Mouse (Mus musculus) thymus, postnatal 4 days (tissue): ENCODE measurements around the gene Ifi35.
"Not testable (repeated sequence)": the region's sequence is repeated elsewhere in the genome, so short reads cannot be mapped to it uniquely, and the experiment has no call there.

Experiments
- DNase-seq: peaks from one replicate; pipeline ENCODE4 v3.0.0; 2021

The Ifi35 gene

GRCm38 (mm10) chr11:101448274-101448746, at the start of gene Ifi35:
Gene Ifi35, plus strand, starts transcription at chr11:101448407.
- DNase-seq = peak; percentile 72

GRCm38 (mm10) chr11:101415306-101415705, 32.9 kb upstream of the Ifi35 start:
- no peak for DNase-seq

GRCm38 (mm10) chr11:101416433-101417100, 31.6 kb upstream of the Ifi35 start:
- peak; percentile 30 for DNase-seq

GRCm38 (mm10) chr11:101417101-101417855, 30.9 kb upstream of the Ifi35 start, which contains the start of gene Aarsd1:
Gene Aarsd1, minus strand, starts transcription at chr11:101417615.
- peak; percentile 97 for DNase-seq

- no peak for DNase-seq
Measured at GRCm38 (mm10) chr11:101418991-101419390, 29.2 kb upstream of the Ifi35 start.

GRCm38 (mm10) chr11:101419610-101420009, 28.6 kb upstream of the Ifi35 start:
- peak; percentile 30 for DNase-seq

GRCm38 (mm10) chr11:101420148-101420547, 28.1 kb upstream of the Ifi35 start:
- no peak for DNase-seq

- no peak for DNase-seq
Measured at GRCm38 (mm10) chr11:101424105-101424851, 23.9 kb upstream of the Ifi35 start, which contains the start of gene Gm27029. Gene Gm27029, minus strand, starts transcription at chr11:101424796.

GRCm38 (mm10) chr11:101424925-101425813, 23.0 kb upstream of the Ifi35 start, which contains the start of the genes Rundc1 and Ptges3l:
Gene Rundc1, plus strand, starts transcription at chr11:101425085.
Gene Ptges3l, minus strand, starts transcription at chr11:101425333.
- DNase-seq = peak; percentile 100

GRCm38 (mm10) chr11:101426165-101426564, 22.0 kb upstream of the Ifi35 start:
- no peak for DNase-seq

GRCm38 (mm10) chr11:101431327-101431726, 16.9 kb upstream of the Ifi35 start:
- DNase-seq = no peak

- DNase-seq = no peak
Measured at GRCm38 (mm10) chr11:101433396-101433795, 14.8 kb upstream of the Ifi35 start.

- no peak for DNase-seq
Measured at GRCm38 (mm10) chr11:101435831-101436230, 12.4 kb upstream of the Ifi35 start.

- no peak for DNase-seq
Measured at GRCm38 (mm10) chr11:101436916-101437315, 11.3 kb upstream of the Ifi35 start.

GRCm38 (mm10) chr11:101438006-101438405, 10.2 kb upstream of the Ifi35 start:
- not testable (repeated sequence) for DNase-seq

- not testable (repeated sequence) for DNase-seq
Measured at GRCm38 (mm10) chr11:101441450-101442126, 6.6 kb upstream of the Ifi35 start.

GRCm38 (mm10) chr11:101442127-101442693, 6.0 kb upstream of the Ifi35 start, which contains the start of gene Rpl27:
Gene Rpl27, plus strand, starts transcription at chr11:101442298.
- peak; percentile 93 for DNase-seq

GRCm38 (mm10) chr11:101442760-101443159, 5.4 kb upstream of the Ifi35 start:
- no peak for DNase-seq

GRCm38 (mm10) chr11:101446319-101446718, 1.9 kb upstream of the Ifi35 start:
- DNase-seq = no peak

GRCm38 (mm10) chr11:101446860-101447259, 1.3 kb upstream of the Ifi35 start:
- DNase-seq = not testable (repeated sequence)

- DNase-seq = peak; percentile 45
Measured at GRCm38 (mm10) chr11:101447786-101448185, 421 bp upstream of the Ifi35 start.
